Mouse (Mus musculus) liver, embryonic 15.5 days (tissue): ENCODE data around the gene Daxx. TPM values are rescaled to one million over a fixed set of nuclear protein-coding genes. Genes with fewer than 3 reads are reported as not detected.
"Not testable (repeated sequence)": the region's sequence is repeated elsewhere in the genome, so short reads cannot be mapped to it uniquely, and the experiment has no call there.

Source experiments
- ATAC-seq: fragments of 200-750 bp; cut with Nextera tagmentation; 2 replicates; pipeline ENCODE4 v1.8.0; 2017; ENCODE audit warnings: moderate number of reproducible peaks, mild to moderate bottlenecking, moderate library complexity; ENCODE audit not compliant: insufficient read depth
- H3K27ac ChIP-seq: fragments of 300-500 bp; sonication (generic); replicated peaks from 2 replicates; pipeline ENCODE4 v1.5.1; 2015; ENCODE audit warnings: mild to moderate bottlenecking, inconsistent platforms
- H3K27me3 ChIP-seq: fragments of 300-500 bp; sonication (generic); 2 replicates; pipeline ENCODE4 v1.6.1; 2015; ENCODE audit warnings: mild to moderate bottlenecking, inconsistent platforms
- H3K36me3 ChIP-seq: fragments of 300-500 bp; sonication (generic); replicated peaks from 2 replicates; pipeline ENCODE4 v1.6.1; 2015; ENCODE audit warnings: moderate library complexity, mild to moderate bottlenecking, inconsistent platforms
- H3K4me1 ChIP-seq: fragments of 300-500 bp; sonication (generic); replicated peaks from 2 replicates; pipeline ENCODE4 v1.6.1; 2015; ENCODE audit warnings: inconsistent platforms
- H3K4me2 ChIP-seq: fragments of 300-500 bp; sonication (generic); 2 replicates; pipeline ENCODE4 v1.6.1; 2015; ENCODE audit warnings: moderate library complexity, mild to moderate bottlenecking, inconsistent platforms
- H3K4me3 ChIP-seq: fragments of 300-500 bp; sonication (generic); replicated peaks from 2 replicates; pipeline ENCODE4 v1.5.1; 2015; ENCODE audit warnings: mild to moderate bottlenecking, inconsistent platforms
- H3K9ac ChIP-seq: fragments of 300-500 bp; sonication (generic); 2 replicates; pipeline ENCODE4 v1.6.1; 2015; ENCODE audit warnings: moderate library complexity, mild to moderate bottlenecking, inconsistent platforms
- H3K9me3 ChIP-seq: fragments of 300-500 bp; sonication (generic); replicated peaks from 2 replicates; pipeline ENCODE4 v1.6.1; 2016; ENCODE audit warnings: inconsistent platforms
- WGBS: fragments of 180-500 bp; shearing (Covaris S2); methylation state at CpG from one replicate; pipeline ENCODE4 v1.1.7; 2015; ENCODE audit warnings: mixed read lengths; ENCODE audit not compliant: insufficient replicate concordance; 5-methylcytosine and 5-hydroxymethylcytosine counted together
- polyA plus RNA-seq: library from polyadenylated mRNA; unstranded; fragments of >200 nt; fragmentation: Nextera tagmentation; extraction: Ambion mirVana; gene quantifications from 2 replicates; pipeline ENCODE4 v1.2.1, GENCODE M21; 2015

The Daxx gene
- 18.7 and 20.4 TPM in 2 replicates for polyA plus RNA-seq

DNA sequence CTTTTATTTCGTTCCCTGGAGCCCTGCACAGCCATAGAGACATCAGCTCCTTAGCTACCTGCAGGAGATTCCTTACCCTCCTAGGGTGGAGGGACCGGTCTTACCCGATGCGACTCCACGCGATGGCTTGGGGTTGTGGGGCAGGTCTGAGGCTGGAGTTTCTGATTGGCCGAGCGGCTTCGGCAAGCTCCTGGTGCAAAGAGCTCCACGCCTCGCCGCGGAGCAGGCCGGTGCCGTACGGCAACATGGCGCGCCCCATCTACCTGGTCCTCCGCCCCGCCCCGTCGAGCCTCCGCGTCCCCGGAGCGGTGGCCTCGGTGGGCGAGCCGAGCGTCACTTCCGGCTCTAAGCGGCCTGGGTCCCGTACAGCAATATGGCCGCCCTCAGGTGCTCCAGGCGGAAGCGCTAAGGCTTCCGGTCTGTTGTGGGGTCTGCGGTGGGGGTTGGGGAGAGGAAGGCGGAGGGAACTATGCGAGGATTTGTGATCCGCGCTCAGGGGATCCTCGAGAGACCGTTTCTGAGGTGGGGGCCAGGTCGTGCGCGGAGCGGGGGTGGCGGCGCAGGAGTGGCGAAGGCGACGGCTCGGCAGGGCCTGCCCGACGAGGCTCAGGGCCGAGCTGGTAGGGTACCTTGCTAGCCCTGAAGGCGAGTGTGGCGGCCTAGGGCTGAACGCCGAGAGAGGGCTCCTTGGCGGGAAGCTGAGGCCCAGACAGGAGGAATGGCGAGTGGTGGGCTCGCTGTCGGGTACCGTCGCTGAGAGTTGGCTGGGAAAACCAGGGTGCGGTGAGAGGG is at the start of gene Daxx:
TSS of gene Daxx (plus strand) at position 338 of the 792 bp plus-strand sequence.
- H3K36me3 ChIP-seq, result peaks cover 36% of the 10 kb centered on the region
- H3K9me3 ChIP-seq, result no peaks in the 10 kb centered on the region
- peaks cover 60% of the 10 kb centered on the region for H3K4me1 ChIP-seq
- H3K4me2 ChIP-seq, result peak within 1 kb of the TSS; percentile 100
- peak within 1 kb of the TSS; percentile 93 for H3K27ac ChIP-seq
- H3K4me3 ChIP-seq, result peak within 1 kb of the TSS; percentile 85
- peak within 1 kb of the TSS; percentile 89 for H3K9ac ChIP-seq
- ATAC-seq, result peak; percentile 94
- H3K27me3 ChIP-seq, result no peaks in the 10 kb centered on the region
- under 1% methylated on average over 68 of the region's 68 CpGs for WGBS

DNA sequence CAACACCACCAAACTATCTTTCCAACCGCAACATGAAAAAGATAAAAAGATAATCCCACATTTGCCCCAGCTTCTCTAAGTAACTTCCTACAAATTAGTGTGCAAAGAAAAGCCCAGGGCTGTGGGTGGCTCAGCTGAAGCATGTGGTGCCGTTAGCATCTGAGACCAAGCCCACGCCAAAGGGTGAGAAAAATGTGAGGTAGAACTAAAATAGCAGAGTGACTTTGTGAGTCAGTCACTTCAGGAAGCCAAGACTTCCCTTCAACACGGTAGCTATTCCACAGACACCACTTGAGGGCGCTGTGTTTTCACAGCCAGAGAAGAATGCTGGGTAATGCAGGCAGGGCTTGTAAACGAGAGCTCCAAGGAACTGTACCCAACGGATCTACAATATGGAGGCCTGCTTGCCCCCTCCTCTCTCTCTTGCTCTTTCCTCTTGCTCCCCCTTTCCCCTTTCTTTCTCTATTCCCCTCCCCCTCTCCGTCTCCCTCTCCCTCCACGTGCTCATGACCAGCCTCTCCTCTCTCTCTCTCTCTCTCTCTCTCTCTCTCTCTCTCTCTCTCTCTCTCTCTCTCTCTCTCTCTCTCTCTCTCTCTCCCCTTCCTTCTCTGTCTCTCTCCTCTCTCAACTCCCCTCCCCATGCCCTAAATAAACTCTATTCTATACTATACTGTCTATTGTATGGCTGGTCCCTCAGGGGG is 43.7 kb upstream of the Daxx start:
- WGBS, result 18% methylated on average over 9 of the region's 9 CpGs
- Histone ChIP-seq H3K4me3 (no peak overlapping the region), H3K4me2 (peak overlapping the region; percentile 54), H3K36me3 (no peaks in the 10 kb centered on the region), H3K27ac (no peak overlapping the region), H3K9me3 (no peaks in the 10 kb centered on the region), H3K27me3 (no peaks in the 10 kb centered on the region), H3K9ac (no peak overlapping the region), H3K4me1 (0 out of 2 replicates have a peak, but pooled peaks cover 6% of the 10 kb centered on the region)
- no peak for ATAC-seq

DNA sequence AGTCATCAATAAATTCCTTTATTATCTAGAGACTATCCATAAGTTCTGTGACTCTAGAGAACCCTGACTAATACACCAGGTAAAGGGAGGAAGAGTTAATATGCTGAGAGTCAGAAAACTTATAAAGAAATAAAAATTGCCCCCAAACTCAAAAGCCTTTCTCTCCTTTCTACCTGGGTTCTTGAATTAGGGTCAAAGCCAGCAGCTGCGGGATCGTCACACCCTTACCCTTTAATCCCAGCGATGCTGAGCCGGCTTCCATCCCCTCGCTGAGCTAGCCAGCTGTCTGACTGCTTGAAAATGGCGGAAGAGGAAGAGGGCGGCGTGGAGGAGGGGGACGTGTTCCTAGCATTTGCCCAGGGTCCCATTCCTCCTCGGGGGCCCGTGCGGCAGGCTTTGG is 35.7 kb upstream of the Daxx start, which contains the start of gene Gm7029:
TSS of gene Gm7029 (plus strand) at position 301 of the 400 bp plus-strand sequence.
- H3K4me3 ChIP-seq, H3K9me3 ChIP-seq, H3K27ac ChIP-seq, H3K4me2 ChIP-seq, H3K27me3 ChIP-seq, H3K9ac ChIP-seq, ATAC-seq, H3K4me1 ChIP-seq: not testable (repeated sequence)
- WGBS, result 82% methylated on average over 7 of the region's 12 CpGs
- peaks cover 44% of the 10 kb centered on the region for H3K36me3 ChIP-seq

DNA sequence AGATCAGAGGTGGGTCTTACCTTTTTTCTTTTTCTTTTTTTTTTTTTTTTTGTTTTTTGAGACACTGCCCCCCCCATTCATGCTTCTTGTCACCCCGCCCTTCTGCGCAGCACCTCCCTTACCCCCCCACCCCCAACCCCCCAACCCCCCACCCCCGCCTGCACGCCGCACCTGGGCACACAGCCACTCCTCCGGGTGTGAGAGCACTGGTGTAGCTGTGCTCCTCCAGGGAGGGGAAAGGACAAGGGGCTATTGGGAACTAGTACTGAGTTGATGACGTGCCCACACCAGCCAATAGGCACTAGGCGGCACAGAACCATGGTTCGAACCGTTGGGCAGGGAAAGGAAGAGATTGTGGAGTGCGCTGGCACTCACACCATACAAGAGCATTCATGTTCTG is 34.8 kb upstream of the Daxx start:
- Histone ChIP-seq H3K4me3 (no peak overlapping the region), H3K4me1 (no peaks in the 10 kb centered on the region), H3K9me3 (no peaks in the 10 kb centered on the region), H3K9ac (no peak overlapping the region), H3K27ac (no peak overlapping the region), H3K36me3 (peaks cover 52% of the 10 kb centered on the region), H3K27me3 (no peaks in the 10 kb centered on the region), H3K4me2 (no peak overlapping the region)
- no peak for ATAC-seq
- 81% methylated on average over 11 of the region's 11 CpGs for WGBS

DNA sequence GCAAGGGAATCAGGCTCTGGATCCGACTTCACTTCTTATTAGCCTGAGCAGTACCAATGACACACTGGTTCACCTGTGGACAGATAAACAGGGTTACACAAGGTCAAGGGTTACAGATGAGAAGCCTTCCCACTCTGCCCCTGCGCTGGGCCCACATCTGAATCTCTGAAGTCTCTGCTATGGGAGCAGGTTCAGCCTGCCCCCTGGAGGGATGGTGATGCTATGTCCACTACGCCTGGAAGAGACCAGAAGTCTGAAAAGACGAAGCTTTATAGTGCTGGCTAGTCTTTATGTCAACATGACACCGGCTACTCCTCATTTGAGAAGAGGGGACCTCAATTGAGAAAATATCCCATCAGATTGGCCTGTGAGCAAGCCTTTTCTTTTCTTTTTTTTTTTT is 33.4 kb upstream of the Daxx start:
- ATAC-seq, H3K27ac ChIP-seq, H3K9me3 ChIP-seq, H3K4me1 ChIP-seq, H3K9ac ChIP-seq, H3K4me3 ChIP-seq, H3K27me3 ChIP-seq, H3K4me2 ChIP-seq: not testable (repeated sequence)
- 78% methylated on average over 5 of the region's 5 CpGs for WGBS
- peaks cover 66% of the 10 kb centered on the region for H3K36me3 ChIP-seq

DNA sequence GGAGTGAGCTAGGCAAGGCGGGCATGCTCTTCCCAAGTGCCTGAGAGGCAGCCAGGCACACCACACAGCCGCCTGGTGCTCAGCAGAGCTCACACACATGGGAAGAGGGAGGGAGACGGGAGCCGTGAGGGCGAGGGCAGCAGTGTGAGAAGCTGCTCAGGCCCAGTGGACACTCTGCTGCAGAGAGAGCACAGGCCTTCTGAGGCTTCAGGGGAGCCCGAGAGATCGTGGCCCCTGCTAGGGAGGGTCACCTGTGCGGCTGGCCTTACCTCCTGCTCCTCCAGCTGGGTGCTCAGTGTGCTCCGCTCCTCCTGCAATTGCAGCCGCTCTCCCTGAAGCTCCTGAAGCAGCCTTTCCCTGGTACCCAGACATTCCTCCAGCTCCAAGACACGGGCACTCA is 24.9 kb upstream of the Daxx start:
- peaks cover 84% of the 10 kb centered on the region for H3K36me3 ChIP-seq

DNA sequence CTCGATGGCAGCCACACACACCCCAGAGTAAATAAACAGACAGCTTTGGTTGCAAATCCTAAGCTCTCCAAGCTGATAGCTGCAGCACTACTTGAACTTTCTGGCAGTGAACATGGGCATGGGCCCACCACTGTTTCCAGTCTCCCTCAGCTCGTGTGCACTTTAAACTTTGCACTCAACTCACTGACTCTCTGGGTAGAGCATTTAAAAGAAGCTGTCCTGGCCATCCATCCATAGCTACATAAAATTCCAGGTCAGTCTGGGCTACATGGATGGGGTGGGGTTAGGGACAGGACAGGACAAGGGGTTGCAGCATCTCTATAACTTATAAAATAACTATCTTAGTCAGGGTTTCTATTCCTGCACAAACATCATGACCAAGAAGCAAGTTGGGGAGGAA is 21.4 kb upstream of the Daxx start:
- not testable (repeated sequence) for H3K27me3 ChIP-seq, ATAC-seq, H3K27ac ChIP-seq, H3K9me3 ChIP-seq
- Histone ChIP-seq H3K4me1 (peaks cover 32% of the 10 kb centered on the region), H3K4me3 (peak overlapping the region; percentile 80), H3K36me3 (peaks cover 50% of the 10 kb centered on the region), H3K9ac (0 out of 2 replicates have a peak overlapping the region, but pooled peaks have one; percentile 18), H3K4me2 (peak overlapping the region; percentile 80)
- 32% methylated on average over 2 of the region's 2 CpGs for WGBS

More for the DNA sequence above, 24.9 kb upstream of the Daxx start:
- H3K9ac ChIP-seq, ATAC-seq, H3K9me3 ChIP-seq, H3K27ac ChIP-seq, H3K4me3 ChIP-seq, H3K4me2 ChIP-seq, H3K27me3 ChIP-seq: not testable (repeated sequence)
- H3K4me1 ChIP-seq, result peaks cover 21% of the 10 kb centered on the region
- WGBS, result 94% methylated on average over 10 of the region's 11 CpGs

DNA sequence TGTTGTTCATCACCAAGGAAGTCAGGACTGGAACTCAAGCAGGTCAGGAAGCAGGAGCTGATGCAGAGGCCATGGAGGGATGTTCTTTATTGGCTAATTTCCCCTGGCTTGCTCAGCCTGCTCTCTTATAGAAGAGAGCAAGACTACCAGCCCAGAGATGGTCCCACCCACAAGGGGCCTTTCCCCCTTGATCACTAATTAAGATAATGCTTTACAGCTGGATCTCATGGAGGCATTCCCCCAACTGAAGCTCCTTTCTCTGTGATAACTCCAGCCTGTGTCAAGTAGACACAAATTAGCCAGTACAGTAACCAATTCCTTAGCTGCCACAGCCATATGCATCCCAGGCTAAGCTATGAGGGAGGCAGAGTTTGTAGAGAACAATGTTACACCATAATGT is 21.0 kb upstream of the Daxx start:
- Histone ChIP-seq H3K4me1 (peaks cover 32% of the 10 kb centered on the region), H3K9ac (peak overlapping the region; percentile 87; the same call in 1 of the 2 replicates), H3K36me3 (peaks cover 46% of the 10 kb centered on the region), H3K4me3 (peak overlapping the region; percentile 80), H3K4me2 (peak overlapping the region; percentile 80), H3K27ac (0 out of 2 replicates have a peak overlapping the region, but pooled peaks have one; percentile 29)
- ATAC-seq, H3K9me3 ChIP-seq, H3K27me3 ChIP-seq: not testable (repeated sequence)

DNA sequence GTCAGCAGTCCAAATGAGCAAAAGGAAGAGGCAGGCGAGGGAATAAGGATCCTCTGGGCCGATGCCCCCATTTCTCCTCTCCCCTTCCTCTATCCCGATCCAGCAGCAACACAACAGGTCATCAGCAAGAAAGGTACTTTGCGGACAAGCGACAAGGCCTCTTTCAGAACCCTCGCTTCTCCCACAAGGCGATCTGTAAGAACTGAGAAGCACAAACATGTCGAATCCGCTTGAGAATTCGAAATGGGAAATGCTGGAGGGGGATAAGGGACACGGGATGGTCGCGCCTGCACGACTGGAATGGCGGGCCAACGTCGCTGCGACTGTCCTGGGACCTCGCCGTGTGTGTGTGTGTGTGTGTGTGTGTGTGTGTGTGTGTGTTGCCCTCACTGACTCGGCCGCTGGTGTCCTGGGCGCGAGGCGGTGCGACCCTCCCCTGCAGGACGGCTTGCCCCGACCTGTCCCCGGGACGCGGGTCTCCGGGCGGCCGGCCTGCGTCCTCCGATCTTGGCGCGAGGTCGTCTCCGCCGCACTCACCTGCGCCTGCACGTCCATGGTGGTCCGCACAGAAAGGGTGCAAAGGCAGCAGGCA is 19.2 kb upstream of the Daxx start:
- H3K4me1 ChIP-seq, result peaks cover 32% of the 10 kb centered on the region
- peak overlapping the region; percentile 80 for H3K4me3 ChIP-seq
- H3K36me3 ChIP-seq, result peaks cover 33% of the 10 kb centered on the region
- H3K27ac ChIP-seq, result peak overlapping the region; percentile 88
- H3K4me2 ChIP-seq, result peak overlapping the region; percentile 80
- under 1% methylated on average over 42 of the region's 44 CpGs for WGBS
- H3K27me3 ChIP-seq, H3K9me3 ChIP-seq: not testable (repeated sequence)
- peak; percentile 6 for ATAC-seq
- peak overlapping the region; percentile 87 for H3K9ac ChIP-seq

DNA sequence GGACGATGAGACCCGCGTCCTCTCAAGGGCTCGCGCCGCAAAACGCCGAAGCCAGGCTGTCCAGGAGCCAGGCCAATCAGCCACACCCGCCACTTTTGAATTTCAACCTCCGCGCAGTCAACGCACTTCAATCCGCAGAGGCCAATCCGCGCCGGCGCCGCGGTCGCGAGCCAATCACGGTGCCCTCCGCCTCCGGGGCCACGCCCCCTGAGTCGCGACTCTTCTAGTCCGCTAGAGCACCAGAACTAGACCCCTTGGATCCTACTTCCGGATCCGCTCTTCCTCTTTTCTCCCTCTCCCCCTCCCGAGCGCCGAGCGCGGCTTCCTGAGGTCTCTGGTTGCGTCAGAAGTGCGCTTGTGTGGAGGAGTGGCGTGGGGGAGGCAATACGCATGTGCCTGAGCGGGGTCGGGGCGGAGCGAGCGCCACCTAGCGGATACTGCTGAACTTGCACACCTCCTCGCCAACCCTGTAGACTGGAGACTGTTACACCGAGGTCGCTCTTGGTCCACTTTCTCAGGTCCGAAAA is 18.6 kb upstream of the Daxx start, which contains the start of gene Kifc1:
TSS of gene Kifc1 (minus strand) at position 129 of the 527 bp plus-strand sequence.
- peak within 1 kb of the TSS; percentile 87 for H3K9ac ChIP-seq
- H3K4me1 ChIP-seq, result peaks cover 32% of the 10 kb centered on the region
- ATAC-seq, result peak; percentile 95
- peak within 1 kb of the TSS; percentile 93 for H3K27ac ChIP-seq
- WGBS, result under 1% methylated on average over 49 of the region's 49 CpGs
- no peaks in the 10 kb centered on the region for H3K9me3 ChIP-seq
- H3K27me3 ChIP-seq, result no peaks in the 10 kb centered on the region
- peaks cover 28% of the 10 kb centered on the region for H3K36me3 ChIP-seq
- peak within 1 kb of the TSS; percentile 80 for H3K4me2 ChIP-seq
- H3K4me3 ChIP-seq, result peak within 1 kb of the TSS; percentile 80

DNA sequence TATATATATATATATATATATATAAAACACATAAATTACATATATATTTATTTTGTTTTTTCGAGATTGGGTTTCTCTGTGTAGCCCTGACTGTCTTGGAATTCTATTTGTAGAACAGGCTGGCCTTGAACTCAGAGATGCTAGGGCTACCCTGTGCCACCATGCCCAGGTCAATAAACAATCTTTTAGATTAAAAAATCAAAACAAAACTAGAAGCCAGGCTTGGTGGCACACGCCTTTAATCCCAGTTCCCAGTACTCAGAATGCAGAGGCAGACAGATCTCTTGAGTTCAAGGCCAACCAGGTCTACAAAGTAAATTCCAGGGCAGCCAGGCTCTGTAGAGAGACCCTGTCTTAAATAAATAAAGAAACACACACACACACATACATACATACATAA is 17.9 kb upstream of the Daxx start:
- peak overlapping the region; percentile 23; the same call in 1 of the 2 replicates for H3K4me2 ChIP-seq

More for the DNA sequence above, 17.9 kb upstream of the Daxx start:
- Histone ChIP-seq H3K27ac (no peak overlapping the region), H3K9ac (no peak overlapping the region), H3K9me3 (no peaks in the 10 kb centered on the region), H3K27me3 (no peaks in the 10 kb centered on the region), H3K4me3 (no peak overlapping the region), H3K36me3 (peaks cover 20% of the 10 kb centered on the region), H3K4me1 (peaks cover 32% of the 10 kb centered on the region)
- no peak for ATAC-seq
- 55% methylated on average over 2 of the region's 2 CpGs for WGBS
